Mouse (Mus musculus): ENCODE data around the gene D430041D05Rik. TPM values are rescaled to one million over a fixed set of nuclear protein-coding genes. Genes with fewer than 3 reads are reported as not detected.

D430041D05Rik gene
- polyA plus RNA-seq, 1 experiment from 2014 or later, result 0.06 TPM

DNA sequence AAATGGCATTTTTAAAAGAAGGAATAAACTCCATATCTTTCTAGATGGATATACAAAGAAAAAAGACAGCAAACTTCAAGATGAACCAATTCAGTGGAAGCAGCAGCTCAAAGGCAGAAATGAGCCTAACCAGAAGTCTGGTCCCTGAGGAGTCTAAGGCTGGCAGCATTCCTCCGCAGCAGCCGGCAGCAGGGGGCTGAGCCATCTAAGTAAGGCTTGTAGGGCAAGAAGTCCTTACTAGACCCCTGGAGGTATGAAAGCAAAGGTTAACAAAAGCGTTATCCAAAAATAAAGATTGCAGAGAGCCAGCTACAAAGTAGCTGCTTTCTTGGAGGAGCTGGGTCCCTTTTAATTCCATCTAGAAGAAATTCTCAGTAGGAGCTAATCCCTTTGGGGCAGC, 32.0 kb downstream of the D430041D05Rik start:
- WGBS, result 12% methylated on average over 3 of the region's 3 CpGs
- Histone ChIP-seq H3K4me3 (no peak overlapping the region), H3K4me1 (replicated peaks) (no peaks in the 10 kb centered on the region), H3K4me2 (no peak overlapping the region), H3K27me3 (peaks cover 11% of the 10 kb centered on the region; the same call in 1 of the 2 replicates), H3K9me3 (replicated peaks) (no peaks in the 10 kb centered on the region), H3K9ac (no peak overlapping the region), H3K36me3 (no peaks in the 10 kb centered on the region), H3K27ac (no peak overlapping the region)
- ATAC-seq (replicated peaks; ENCODE audit: insufficient number of reproducible peaks, insufficient read depth, low FRiP score, low read depth), result no peak

GRCm38 (mm10) chr2:104377990-104378389, 32.8 kb downstream of the D430041D05Rik start:
- no peak overlapping the region for H3K4me2 ChIP-seq
- H3K4me1 ChIP-seq (replicated peaks), result no peaks in the 10 kb centered on the region
- no peak overlapping the region for H3K9ac ChIP-seq
- no peaks in the 10 kb centered on the region for H3K36me3 ChIP-seq
- H3K27ac ChIP-seq, result no peak overlapping the region
- no peak for ATAC-seq (replicated peaks; ENCODE audit: insufficient number of reproducible peaks, insufficient read depth, low FRiP score, low read depth)
- no peak overlapping the region for H3K4me3 ChIP-seq
- peaks cover 11% of the 10 kb centered on the region; the same call in 1 of the 2 replicates for H3K27me3 ChIP-seq
- WGBS, result 51% methylated on average over 2 of the region's 2 CpGs
- H3K9me3 ChIP-seq (replicated peaks), result no peaks in the 10 kb centered on the region

- H3K4me3 ChIP-seq, result no peak overlapping the region
- H3K36me3 ChIP-seq, result no peaks in the 10 kb centered on the region
- no peak overlapping the region for H3K27ac ChIP-seq
- no peak overlapping the region for H3K4me2 ChIP-seq
- H3K9ac ChIP-seq, result no peak overlapping the region
- ATAC-seq (replicated peaks; ENCODE audit: insufficient number of reproducible peaks, insufficient read depth, low FRiP score, low read depth), result no peak
- WGBS, result 81% methylated on average over 4 of the region's 4 CpGs
- no peaks in the 10 kb centered on the region for H3K4me1 ChIP-seq (replicated peaks)
- H3K27me3 ChIP-seq, result no peaks in the 10 kb centered on the region
- no peaks in the 10 kb centered on the region for H3K9me3 ChIP-seq (replicated peaks)
These were observed 38.7 kb downstream of the D430041D05Rik start for GRCm38 (mm10) chr2:104372156-104372555.

- no peak for ATAC-seq (replicated peaks; ENCODE audit: insufficient number of reproducible peaks, insufficient read depth, low FRiP score, low read depth)
- H3K27ac ChIP-seq, result no peak overlapping the region
- WGBS, result 75% methylated on average over 6 of the region's 6 CpGs
- no peaks in the 10 kb centered on the region for H3K36me3 ChIP-seq
- H3K4me2 ChIP-seq, result no peak overlapping the region
- H3K4me3 ChIP-seq, result no peak overlapping the region
- H3K27me3 ChIP-seq, result no peaks in the 10 kb centered on the region
- H3K9me3 ChIP-seq (replicated peaks), result no peaks in the 10 kb centered on the region
- H3K4me1 ChIP-seq (replicated peaks), result no peaks in the 10 kb centered on the region
- no peak overlapping the region for H3K9ac ChIP-seq
These were observed 39.1 kb downstream of the D430041D05Rik start for GRCm38 (mm10) chr2:104371606-104372130.

DNA sequence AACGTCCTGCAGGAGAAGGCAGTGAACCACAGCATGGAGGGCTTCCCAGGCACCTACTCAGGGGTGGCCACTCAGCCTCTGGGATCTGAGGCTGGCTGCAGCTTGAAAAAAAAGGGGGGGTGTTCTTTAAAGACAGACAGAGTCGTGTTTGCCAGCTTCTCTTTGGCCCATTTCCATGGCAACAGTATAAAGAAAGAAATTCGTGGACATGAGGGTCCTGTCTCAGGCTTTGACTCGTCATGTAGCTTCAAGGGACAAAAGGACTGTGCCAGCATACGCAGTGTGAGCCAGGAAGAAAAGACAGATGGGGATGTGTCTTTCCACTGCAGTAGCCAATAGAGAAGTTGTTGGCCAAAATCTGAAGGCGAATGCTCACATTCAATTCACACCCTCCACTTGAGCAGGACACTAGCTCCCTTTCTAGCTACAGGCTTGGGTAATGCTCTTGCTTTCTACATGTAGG, 42.9 kb downstream of the D430041D05Rik start:
- ATAC-seq (replicated peaks; ENCODE audit: insufficient number of reproducible peaks, insufficient read depth, low FRiP score, low read depth), result no peak
- H3K9ac ChIP-seq, result no peak overlapping the region
- WGBS, result 42% methylated on average over 6 of the region's 6 CpGs
- no peaks in the 10 kb centered on the region for H3K27me3 ChIP-seq
- H3K4me2 ChIP-seq, result no peak overlapping the region
- H3K9me3 ChIP-seq (replicated peaks), result no peaks in the 10 kb centered on the region
- H3K27ac ChIP-seq, result no peak overlapping the region
- no peaks in the 10 kb centered on the region for H3K36me3 ChIP-seq
- H3K4me3 ChIP-seq, result no peak overlapping the region
- no peaks in the 10 kb centered on the region for H3K4me1 ChIP-seq (replicated peaks)

- 61% methylated on average over 2 of the region's 2 CpGs for WGBS
- H3K27me3 ChIP-seq, result no peaks in the 10 kb centered on the region
- H3K4me1 ChIP-seq (replicated peaks), result no peaks in the 10 kb centered on the region
- no peak overlapping the region for H3K4me3 ChIP-seq
- H3K9ac ChIP-seq, result no peak overlapping the region
- H3K36me3 ChIP-seq, result no peaks in the 10 kb centered on the region
- no peaks in the 10 kb centered on the region for H3K9me3 ChIP-seq (replicated peaks)
- ATAC-seq (replicated peaks; ENCODE audit: insufficient number of reproducible peaks, insufficient read depth, low FRiP score, low read depth), result no peak
- no peak overlapping the region for H3K4me2 ChIP-seq
- no peak overlapping the region for H3K27ac ChIP-seq
These were observed 43.5 kb downstream of the D430041D05Rik start for GRCm38 (mm10) chr2:104367291-104367690.

DNA sequence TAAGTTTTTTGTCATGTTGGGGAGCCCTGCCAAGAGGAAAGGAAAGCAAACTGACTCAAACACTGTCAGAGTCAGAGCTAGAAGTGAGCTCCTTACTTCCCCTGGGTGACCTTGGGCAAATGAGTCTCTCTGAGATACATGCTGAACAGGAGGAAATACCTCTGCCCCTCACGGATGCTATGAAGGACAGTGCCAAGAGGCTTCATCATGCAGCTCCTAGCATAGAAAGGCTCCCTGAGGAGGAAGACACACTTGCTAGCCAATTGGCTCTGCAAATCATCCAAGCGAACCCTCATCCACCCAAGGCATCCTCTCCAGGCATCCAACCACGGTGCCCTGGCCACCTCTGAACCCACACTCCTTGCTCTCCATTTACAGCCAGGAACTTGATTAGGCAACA, 51.5 kb downstream of the D430041D05Rik start:
- ATAC-seq (replicated peaks; ENCODE audit: insufficient number of reproducible peaks, insufficient read depth, low FRiP score, low read depth), result no peak
- Histone ChIP-seq H3K27ac (no peak overlapping the region), H3K36me3 (no peaks in the 10 kb centered on the region), H3K4me3 (no peak overlapping the region), H3K9ac (no peak overlapping the region), H3K27me3 (no peaks in the 10 kb centered on the region), H3K9me3 (replicated peaks) (no peaks in the 10 kb centered on the region), H3K4me1 (replicated peaks) (no peaks in the 10 kb centered on the region), H3K4me2 (no peak overlapping the region)
- 68% methylated on average over 3 of the region's 3 CpGs for WGBS

DNA sequence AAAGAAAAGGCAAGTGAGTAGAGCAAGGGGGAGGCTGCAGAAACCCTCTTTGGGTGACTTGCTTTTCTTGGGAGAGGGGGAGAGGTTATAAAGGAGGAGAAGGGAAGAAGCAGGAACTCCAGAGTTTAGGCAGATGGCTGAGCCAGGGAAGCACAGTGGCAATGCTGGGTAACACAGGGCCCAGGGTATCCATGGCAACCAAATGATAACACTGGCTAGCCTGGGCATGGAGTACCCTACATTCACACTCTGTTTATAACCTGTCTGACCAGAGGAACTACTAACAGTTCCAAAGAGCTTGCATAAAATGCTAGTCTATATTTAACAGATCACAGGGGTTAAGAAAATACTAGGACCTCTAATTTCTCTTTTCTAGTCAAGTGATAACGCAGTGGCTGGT, 51.9 kb downstream of the D430041D05Rik start:
- 79% methylated on average over 1 of the region's 1 CpGs for WGBS
- H3K4me2 ChIP-seq, result no peak overlapping the region

DNA sequence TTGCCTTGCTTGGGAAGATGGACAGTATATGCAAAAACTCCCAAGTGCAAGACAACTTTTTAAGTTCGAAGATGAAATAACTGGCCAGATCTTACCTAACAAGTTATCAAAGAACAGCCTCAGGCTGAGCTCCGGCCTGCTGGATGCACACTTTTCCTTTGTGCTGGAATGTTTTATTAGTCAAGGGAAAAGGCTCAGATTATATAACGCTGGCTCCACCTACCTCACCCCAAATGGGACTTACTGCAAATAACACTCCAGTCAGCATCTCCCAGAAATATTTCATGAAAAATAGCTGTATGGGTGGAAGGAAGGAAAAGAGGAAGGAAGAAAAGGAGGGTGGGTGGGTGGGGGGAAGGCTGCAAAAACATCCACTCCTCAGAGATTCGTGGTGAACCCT, 54.3 kb downstream of the D430041D05Rik start:
- Histone ChIP-seq H3K4me1 (replicated peaks) (no peaks in the 10 kb centered on the region), H3K27me3 (no peaks in the 10 kb centered on the region), H3K9ac (no peak overlapping the region), H3K9me3 (replicated peaks) (no peaks in the 10 kb centered on the region), H3K36me3 (no peaks in the 10 kb centered on the region), H3K27ac (no peak overlapping the region), H3K4me3 (no peak overlapping the region), H3K4me2 (no peak overlapping the region)
- WGBS, result 74% methylated on average over 4 of the region's 4 CpGs
- ATAC-seq (replicated peaks; ENCODE audit: insufficient number of reproducible peaks, insufficient read depth, low FRiP score, low read depth), result no peak

More for the DNA sequence above, 51.9 kb downstream of the D430041D05Rik start:
- H3K9me3 ChIP-seq (replicated peaks), result no peaks in the 10 kb centered on the region
- no peak overlapping the region for H3K4me3 ChIP-seq
- ATAC-seq (replicated peaks; ENCODE audit: insufficient number of reproducible peaks, insufficient read depth, low FRiP score, low read depth), result no peak
- H3K9ac ChIP-seq, result no peak overlapping the region
- no peak overlapping the region for H3K27ac ChIP-seq
- no peaks in the 10 kb centered on the region for H3K27me3 ChIP-seq
- H3K4me1 ChIP-seq (replicated peaks), result no peaks in the 10 kb centered on the region
- H3K36me3 ChIP-seq, result no peaks in the 10 kb centered on the region

DNA sequence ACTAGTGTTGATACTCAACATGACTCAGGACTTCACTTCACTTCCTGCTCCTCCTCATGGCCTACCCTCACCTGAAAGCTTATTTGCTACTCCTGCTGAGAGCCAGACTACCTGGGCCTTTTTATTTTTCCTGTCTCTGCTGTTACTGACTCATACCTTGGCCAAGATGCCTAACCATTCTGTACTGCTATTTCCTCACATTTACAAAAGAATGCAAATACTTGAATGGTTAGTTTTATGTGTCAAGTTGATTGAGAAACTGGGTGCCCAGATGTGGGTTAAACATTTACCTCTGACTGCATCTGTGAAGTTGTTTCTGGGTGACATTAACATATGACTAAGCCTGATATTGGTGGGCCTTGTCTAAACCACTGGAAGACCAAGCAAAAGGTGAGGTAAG, 56.7 kb downstream of the D430041D05Rik start:
- Histone ChIP-seq H3K27ac (no peak overlapping the region), H3K4me3 (no peak overlapping the region)
- no peak for ATAC-seq (replicated peaks; ENCODE audit: insufficient number of reproducible peaks, insufficient read depth, low FRiP score, low read depth)

GRCm38 (mm10) chr2:104352204-104352493, 58.7 kb downstream of the D430041D05Rik start:
- H3K27me3 ChIP-seq, result no peaks in the 10 kb centered on the region
- no peak overlapping the region for H3K4me3 ChIP-seq
- H3K9ac ChIP-seq, result no peak overlapping the region
- H3K9me3 ChIP-seq (replicated peaks), result no peaks in the 10 kb centered on the region
- ATAC-seq (replicated peaks; ENCODE audit: insufficient number of reproducible peaks, insufficient read depth, low FRiP score, low read depth), result no peak
- H3K4me1 ChIP-seq (replicated peaks), result no peaks in the 10 kb centered on the region
- WGBS, result 75% methylated on average over 1 of the region's 1 CpGs
- H3K27ac ChIP-seq, result no peak overlapping the region
- H3K4me2 ChIP-seq, result no peak overlapping the region
- H3K36me3 ChIP-seq, result no peaks in the 10 kb centered on the region

More for the DNA sequence above, 56.7 kb downstream of the D430041D05Rik start:
- Histone ChIP-seq H3K36me3 (no peaks in the 10 kb centered on the region), H3K9ac (no peak overlapping the region), H3K9me3 (replicated peaks) (no peaks in the 10 kb centered on the region), H3K4me1 (replicated peaks) (no peaks in the 10 kb centered on the region), H3K27me3 (no peaks in the 10 kb centered on the region), H3K4me2 (no peak overlapping the region)

DNA sequence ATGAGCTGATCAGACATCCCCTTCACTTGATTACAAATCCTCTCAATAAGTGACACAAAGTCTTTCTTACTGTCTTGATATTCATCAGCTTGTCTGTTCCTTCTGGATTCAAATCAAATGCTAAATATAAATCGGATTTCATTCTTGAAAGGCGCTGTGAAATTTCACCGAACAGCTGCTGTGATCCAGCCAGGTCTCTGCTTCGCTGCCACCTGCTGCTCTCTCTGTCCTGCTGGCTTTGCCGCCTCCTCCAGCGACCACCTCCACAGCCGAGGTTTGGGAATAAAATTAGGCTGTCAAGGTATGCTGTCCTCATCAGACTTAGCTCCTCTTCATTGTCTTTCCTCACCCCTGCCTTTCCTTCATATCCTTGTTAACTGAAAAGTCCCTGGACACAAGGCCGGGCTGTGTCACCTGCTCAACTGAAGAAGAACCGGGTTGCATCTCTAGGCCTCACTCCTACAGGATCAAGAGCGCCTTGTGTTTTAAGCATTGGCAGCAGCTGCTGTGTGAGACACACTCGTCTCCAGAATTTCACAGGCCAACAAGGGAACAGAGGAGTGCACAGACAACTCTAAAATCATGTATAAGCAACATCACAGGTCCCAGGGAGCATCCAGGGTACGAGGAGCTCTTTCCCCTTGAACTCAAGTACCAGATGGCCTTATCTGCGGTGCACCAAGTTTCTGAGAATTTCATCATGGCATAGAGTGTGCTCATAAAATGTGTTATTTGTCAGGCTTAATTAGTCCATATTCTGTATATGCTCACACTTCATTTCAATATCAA, 59.2 kb downstream of the D430041D05Rik start:
- no peaks in the 10 kb centered on the region for H3K9me3 ChIP-seq (replicated peaks)
- WGBS, result 73% methylated on average over 13 of the region's 13 CpGs
- ATAC-seq (replicated peaks; ENCODE audit: insufficient number of reproducible peaks, insufficient read depth, low FRiP score, low read depth), result no peak
- no peaks in the 10 kb centered on the region for H3K36me3 ChIP-seq
- no peak overlapping the region for H3K27ac ChIP-seq
- H3K9ac ChIP-seq, result no peak overlapping the region
- no peaks in the 10 kb centered on the region for H3K27me3 ChIP-seq
- no peak overlapping the region for H3K4me2 ChIP-seq
- H3K4me1 ChIP-seq (replicated peaks), result no peaks in the 10 kb centered on the region
- H3K4me3 ChIP-seq, result no peak overlapping the region
